Mouse (Mus musculus): Measurements from ENCODE around the gene Nupr1.

- TF ChIP-seq CTCF (IDR thresholded peaks at IDR 0.05; ENCODE audit: insufficient read depth, low read length) (no peak), POLR2A (IDR thresholded peaks at IDR 0.05; ENCODE audit: borderline replicate concordance, extremely low read depth, low read depth, low read length) (no peak)
Observed at GRCm38 (mm10) chr7:126612736-126613135, 17.9 kb downstream of the Nupr1 start.
